Mouse (Mus musculus) R1 (cell line): Measurements from ENCODE around the gene Ogdh.
"Not testable (repeated sequence)": the region's sequence is repeated elsewhere in the genome, so short reads cannot be mapped to it uniquely, and the experiment has no call there.

Experiments used
- DNase-seq: peaks from one replicate; pipeline ENCODE4 v3.0.0-alpha.2; 2018; ENCODE audit warnings: low read depth, low spot score

Gene Ogdh

DNA sequence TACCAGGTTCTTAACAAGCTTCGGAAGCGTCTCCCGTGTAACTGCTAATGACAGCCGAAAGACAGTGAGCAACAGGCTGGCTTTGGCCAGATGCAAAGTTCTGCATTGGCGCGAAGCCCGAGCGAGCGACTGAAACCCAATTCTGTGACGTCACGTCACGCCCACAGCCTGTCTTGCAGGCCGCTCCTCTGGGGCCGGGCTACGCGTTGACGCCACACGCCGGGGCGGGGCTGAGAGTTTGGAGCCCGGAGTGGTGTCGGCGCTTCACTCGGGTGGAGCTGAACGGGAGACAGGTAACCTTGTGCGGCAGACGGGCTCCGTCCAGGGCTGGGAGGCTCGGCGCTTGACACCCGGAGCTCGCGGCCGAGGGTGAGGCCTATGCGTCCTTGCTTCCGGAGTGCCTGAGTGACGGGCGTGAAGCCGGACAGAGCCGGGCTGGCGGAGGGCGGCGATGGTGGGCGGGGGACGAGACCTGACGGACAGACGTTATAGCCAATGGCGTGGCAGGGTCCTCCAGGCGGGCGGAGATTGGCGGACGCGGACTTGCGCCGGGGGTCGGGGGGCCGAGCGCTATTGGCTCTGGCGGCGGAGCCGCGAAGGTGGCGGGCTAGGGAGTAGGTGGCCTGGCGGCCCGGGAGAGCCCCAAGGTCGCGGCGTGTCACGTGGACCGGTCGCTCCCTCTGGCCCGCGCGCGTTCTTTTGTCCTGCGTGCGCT lies at the start of gene Ogdh:
Ogdh (plus strand) TSS at position 233 of the 715 bp plus-strand sequence.
- DNase-seq: peak; percentile 98

GRCm38 (mm10) chr11:6244707-6245106 lies 46.7 kb upstream of the Ogdh start:
- peak; percentile 56 for DNase-seq

DNA sequence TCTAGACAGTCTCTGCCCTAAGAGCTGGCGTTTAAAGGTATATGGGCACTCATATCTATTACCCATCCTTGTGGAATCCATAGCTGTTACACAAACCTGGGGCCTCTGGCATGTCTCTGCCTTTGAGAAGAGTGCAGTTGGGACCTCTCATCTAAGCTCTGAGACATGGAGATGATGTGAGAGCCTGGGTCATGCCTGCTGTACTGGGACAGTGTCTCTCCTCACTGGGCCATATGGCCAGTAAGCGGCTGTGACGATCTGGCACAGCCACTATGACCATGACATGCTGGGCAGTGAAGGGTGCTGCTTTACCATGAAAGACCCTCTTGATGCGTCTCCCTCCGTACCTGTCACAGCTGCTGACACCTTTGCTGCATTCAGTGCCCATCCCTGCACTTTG lies 39.2 kb upstream of the Ogdh start:
- DNase-seq: no peak

DNA sequence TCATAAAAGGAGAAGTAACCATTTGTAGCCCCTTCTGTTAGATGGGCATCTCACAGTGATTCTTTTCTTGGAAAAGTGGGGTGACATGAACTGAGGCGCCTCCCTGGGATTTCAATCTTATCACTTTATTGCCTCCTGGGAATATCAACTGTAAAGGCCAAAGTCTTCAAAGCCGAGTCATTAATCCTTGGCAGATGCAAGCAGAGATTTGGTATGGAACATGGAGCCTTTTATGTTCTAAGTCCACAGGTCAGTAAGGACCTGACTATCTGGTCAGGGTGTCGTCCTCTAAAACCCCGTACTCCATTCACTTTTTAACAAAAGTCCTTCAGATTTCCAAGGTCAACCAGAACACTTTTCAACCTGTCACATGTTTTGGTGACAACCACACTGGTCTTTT lies 38.6 kb upstream of the Ogdh start:
- DNase-seq: no peak

GRCm38 (mm10) chr11:6254602-6255001 lies 36.8 kb upstream of the Ogdh start:
- DNase-seq: not testable (repeated sequence)

DNA sequence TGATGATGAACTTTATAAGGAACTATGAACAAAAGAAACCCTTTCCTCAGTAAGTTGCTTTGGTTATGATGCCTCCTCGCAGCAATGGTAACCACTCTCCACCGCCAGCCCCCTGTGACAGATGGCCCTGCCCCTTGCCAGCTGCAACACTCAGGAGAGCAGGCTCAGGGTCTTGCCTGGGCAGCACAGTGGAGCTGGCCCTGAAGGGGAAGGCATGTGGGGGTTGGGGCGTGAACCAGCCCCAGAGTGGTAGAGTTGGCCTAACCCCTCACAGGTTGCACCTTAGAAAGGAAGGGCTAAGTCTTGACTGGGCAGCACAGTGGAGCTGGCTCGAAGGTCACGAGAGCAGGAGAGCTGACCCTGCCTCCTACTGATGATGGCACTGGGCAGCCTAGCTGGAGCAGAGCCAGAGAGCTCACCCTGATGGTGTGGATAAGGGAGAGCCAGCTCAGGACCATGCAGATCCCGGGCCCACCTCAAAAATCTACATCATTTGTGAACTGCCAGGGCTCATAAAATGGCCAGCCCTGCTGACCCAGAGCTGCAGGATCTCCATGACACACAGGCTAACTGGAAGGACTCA lies 34.9 kb upstream of the Ogdh start:
- no peak for DNase-seq

- no peak for DNase-seq
These were observed 32.0 kb upstream of the Ogdh start for GRCm38 (mm10) chr11:6259413-6259812.

GRCm38 (mm10) chr11:6261434-6262082 lies 29.9 kb upstream of the Ogdh start:
- peak; percentile 85 for DNase-seq

GRCm38 (mm10) chr11:6266621-6267020 lies 24.8 kb upstream of the Ogdh start:
- DNase-seq: no peak

GRCm38 (mm10) chr11:6267320-6268254 lies 23.8 kb upstream of the Ogdh start, which contains the start of gene Ddx56:
Ddx56 (minus strand) TSS chr11:6267772.
- peak; percentile 99 for DNase-seq

DNA sequence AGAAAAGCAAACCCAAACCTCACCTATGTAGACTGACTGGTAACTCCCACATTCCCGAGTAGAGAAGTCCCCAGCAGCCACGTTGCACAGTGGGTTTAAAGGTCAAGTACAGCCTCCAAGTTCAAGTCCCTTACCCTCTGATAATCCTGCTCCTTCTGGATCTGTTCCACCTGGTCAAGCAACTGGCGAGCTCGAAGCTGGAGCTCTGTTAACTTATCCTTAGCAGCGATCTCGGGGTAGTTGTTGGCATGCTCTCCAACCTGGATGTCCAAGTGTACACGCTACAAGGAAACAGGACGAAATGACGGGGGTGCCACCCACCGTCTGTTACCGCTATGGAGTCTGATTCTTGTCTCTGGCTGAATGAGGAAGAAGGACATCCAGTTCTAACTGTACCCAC lies 17.8 kb upstream of the Ogdh start:
- no peak for DNase-seq

GRCm38 (mm10) chr11:6274387-6275093 lies 16.9 kb upstream of the Ogdh start, which contains the start of gene Tmed4:
Tmed4 (minus strand) TSS chr11:6274870.
- peak; percentile 98 for DNase-seq

DNA sequence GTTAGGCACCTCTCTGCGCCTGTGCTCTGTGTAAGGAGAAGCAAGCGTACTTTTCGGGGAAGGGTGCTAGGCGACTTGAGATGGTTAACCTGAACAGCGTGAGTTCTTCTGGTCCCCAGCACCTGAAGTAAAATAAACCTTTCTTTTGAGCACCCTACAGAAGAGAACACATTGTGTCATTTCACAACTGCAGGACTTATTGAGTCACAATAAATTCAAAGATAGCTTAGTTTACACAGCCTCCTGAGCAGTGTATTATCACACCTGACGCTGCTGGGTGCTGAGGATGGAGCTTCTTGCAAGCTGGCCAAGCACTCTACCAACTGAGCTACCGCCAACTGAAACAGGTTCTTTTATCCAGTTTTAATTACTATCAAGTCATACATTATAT lies 16.3 kb upstream of the Ogdh start:
- DNase-seq: no peak

- DNase-seq: no peak
These were observed 15.0 kb upstream of the Ogdh start for GRCm38 (mm10) chr11:6276466-6276865.

DNA sequence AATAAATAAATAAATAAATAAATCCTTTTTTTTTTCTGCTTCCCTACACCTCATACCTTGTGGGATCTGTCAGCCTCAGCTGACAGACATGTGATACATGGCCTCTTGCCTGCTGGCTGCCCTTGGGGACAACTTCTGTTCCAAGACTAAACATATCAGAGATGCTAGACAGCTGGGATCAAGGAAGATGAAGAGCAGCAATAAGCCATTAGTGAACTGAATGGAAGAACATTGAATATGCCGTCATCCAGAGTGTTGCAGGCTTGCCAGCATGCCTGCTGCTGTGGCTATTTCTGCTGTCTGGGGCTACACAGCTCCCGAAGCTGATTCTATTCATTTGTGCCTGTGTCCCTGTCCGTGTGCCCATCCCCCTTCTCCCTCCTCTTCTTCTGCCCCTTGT lies 8.5 kb upstream of the Ogdh start:
- no peak for DNase-seq

DNA sequence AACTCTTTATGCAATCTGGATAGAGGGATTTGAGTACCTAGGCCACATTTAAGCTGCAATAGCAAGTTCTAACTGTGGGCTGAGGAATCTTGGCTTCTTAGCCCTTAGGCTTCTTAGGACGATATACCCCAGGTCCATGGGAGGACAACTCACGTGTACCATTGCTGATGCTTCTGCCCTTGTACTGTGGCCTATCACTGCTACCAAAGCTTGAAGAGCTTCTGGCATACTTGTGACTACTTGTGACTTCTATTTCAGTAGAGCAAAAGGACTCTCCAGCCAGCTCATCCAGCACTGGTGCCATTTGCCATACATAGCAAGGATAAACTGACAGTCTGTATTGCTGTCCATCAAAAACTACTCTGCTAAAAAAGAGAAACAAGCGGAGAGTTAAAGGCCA lies 1.3 kb upstream of the Ogdh start:
- DNase-seq: no peak

DNA sequence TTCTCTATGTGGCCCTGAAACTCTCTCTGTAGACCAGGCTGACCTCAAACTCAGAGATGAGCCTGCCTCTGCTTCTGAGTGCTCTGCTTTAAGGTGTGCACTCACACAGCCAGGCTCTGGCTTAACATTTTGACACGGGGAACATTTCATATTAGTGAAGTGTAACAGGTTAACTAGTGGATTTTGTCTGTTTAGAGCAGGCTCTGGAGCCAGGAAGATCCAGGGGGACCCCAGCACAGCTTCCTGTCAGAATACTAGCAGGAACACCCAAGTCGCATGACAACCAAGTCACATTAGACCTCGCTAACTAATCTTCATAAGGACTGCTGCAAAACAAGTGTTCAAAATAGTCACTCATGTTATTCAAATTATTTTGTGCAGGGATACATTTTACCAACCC lies 550 bp upstream of the Ogdh start:
- no peak for DNase-seq

GRCm38 (mm10) chr11:6292116-6292987 lies 919 bp downstream of the Ogdh start:
- DNase-seq: peak; percentile 95

- no peak for DNase-seq
These were observed 1.5 kb downstream of the Ogdh start for GRCm38 (mm10) chr11:6292988-6293349.

DNA sequence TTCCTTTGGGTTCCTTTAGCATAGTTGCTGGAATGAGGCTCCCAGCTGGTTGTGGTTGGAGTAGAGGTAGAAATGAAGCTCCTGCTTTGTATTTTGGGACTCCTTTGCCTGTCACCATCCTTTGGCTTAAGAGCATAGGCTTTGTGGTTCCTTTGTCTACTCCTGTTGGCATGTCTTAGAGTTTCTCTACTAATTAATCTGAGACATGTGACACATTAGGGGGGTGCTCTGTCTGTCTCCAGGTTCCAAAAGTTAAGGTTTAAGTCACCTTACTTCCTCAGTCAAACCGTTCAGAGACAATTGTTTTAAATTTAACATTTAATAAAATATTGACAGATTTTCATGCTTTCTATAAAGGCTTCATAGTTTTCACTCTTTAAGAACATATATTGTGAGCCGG lies 2.2 kb downstream of the Ogdh start:
- no peak for DNase-seq
